Mouse (Mus musculus): ENCODE results near the gene Gm20388.

The Gm20388 gene

DNA sequence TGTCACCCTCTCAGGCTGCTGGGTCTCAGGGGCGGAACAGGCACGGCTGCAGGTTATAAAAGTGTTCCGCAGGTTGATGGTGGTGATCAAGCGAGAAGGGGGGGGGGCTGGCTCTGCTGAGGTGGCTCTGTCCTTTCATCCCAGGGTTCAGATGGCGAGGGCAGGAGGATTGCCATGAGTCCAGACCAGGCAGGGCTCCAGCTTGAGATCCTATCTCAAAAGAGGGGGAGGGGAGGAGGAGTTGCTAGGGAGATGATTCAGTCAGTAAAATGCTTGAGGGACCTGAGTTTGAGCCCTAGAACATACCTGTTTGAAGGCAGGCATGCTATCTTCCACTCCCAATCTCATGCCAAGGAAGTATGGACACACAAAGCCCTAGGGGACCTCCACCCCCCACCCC is 649.9 kb downstream of the Gm20388 start:
- no peak for DNase-seq

- peak in 1 of 2 experiments; percentile 81 for DNase-seq
Measured at GRCm38 (mm10) chr8:120561539-120562435, 651.1 kb downstream of the Gm20388 start.

- DNase-seq = peak in 1 of 2 experiments; percentile 28
Measured at GRCm38 (mm10) chr8:120562680-120563347, 652.2 kb downstream of the Gm20388 start.

DNA sequence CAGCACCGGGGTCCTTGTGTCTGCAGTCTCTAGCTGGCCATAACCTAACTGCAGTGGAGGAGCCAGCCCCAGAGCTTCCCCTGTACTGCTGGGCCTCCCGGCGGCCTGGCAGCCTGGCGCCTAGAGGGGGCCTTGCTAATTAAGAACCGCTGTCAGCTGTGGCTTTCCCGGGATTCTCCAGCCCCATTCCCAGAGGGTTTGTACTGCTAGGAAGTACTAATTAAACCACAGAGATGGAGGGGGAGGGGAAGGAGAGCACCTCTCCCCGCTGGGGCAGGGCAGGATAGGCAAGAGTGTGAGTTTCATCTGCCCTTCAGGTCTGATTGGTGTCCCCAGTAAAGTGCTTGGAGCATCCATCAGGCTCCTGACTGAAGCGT is 652.7 kb downstream of the Gm20388 start:
- DNase-seq = peak in 1 of 2 experiments; percentile 26

DNA sequence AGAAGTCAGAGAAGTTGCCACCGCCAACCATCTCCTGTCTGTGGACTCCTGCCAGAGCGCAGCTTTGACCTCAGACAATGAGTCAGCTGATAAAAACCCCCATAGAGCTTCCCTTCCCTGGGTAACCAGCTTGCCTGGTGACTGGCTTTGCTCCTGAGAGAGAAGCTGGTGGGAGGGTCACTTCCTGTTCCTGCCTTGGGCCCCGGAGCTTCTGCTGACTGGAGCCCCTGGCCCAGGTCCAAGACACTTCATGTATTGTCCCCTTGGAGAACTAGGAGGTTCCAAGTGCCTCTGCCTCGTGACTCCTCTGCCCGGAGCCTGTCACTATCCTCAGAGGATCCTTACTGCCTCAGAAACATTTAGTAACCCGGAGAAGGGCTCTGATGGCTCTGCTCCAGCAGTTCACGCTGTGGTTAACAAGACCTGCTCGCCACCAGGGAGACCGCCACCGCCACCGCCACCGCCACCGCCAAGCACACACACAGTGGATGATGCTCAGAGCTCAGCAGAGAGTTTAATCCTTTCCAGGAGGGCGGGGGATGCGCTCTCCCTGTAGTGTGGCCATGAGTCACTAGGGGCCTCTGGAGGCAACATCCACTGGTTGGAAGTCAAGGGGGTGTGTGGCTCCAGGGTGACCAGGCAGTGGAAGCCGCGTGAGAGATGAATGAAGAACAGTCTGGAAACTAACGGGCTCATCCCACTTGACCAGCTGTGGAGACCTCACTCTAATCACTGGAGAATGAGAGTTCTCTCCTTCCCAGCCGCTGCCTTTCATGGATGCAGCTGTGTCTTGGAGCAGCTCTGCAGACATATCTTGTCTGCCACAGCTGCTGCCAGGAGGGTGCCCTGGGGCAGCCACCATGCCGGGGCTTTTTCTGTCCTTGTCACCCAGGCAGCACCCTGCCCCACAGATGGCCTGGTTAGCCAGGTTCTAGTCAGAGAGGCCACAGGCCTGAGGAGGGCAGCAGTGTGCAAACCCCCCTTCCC is 653.5 kb downstream of the Gm20388 start:
- DNase-seq = peak; percentile 69 to 79

DNA sequence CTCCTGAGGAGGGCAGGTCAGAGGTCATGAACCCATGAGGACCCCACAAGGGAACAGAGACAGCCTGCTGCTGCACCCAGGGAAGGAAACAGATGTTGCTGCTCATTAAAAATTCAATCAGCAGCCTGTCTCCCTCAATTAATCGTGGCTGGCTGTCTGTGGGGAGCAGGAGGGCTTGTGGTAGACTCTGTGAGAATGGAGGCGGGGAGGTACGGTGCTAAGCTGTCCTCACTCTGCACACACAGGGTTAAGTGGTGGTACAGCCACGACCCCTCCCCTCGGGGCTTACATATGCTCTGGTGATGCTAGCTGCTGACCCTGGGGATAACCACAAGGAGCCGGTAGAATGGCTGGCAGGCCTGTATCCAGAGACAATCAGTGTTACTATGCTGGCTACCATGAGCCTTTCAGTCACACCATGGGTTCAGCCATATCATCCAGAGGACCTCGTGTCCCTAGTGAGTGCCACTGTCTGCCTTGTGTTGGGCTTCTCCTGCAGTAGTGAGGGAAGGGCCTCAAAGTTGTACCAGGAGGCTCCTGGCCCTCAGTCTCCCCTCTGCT is 654.6 kb downstream of the Gm20388 start:
- no peak for DNase-seq

GRCm38 (mm10) chr8:120566681-120567080 is 656.0 kb downstream of the Gm20388 start:
- peak; percentile 71 to 74 for DNase-seq

GRCm38 (mm10) chr8:120567731-120568130 is 657.1 kb downstream of the Gm20388 start:
- DNase-seq = no peak

DNA sequence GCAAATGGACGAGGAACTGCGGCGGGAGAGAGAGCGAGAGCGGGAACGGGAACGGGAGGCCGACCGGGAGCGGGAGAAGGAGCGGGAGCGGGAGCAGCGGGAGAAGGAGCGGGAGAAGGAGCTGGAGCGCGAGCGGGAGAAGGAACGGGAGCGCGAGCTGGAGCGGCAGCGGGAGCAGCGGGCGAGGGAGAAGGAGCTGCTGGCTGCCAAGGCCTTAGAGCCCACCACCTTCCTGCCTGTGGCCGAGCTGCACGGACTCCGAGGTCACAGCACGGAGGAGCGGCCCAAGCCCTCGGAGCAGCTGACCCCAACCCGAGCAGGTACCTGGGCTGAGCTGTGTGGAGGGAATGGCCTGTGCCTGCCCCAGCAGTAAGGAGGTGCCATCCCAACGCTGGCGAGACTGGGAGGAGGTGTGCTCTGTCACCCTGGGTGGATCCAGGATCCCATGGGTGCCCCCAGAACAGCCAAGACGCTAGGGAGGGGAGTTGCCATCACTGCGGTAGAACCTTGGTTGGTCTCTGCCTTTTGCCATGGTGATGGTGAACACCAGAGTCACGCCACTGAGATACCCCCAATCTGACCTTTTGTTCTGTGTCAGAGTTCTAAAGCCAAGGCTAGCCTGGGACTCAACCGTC is 657.6 kb downstream of the Gm20388 start:
- no peak for DNase-seq

DNA sequence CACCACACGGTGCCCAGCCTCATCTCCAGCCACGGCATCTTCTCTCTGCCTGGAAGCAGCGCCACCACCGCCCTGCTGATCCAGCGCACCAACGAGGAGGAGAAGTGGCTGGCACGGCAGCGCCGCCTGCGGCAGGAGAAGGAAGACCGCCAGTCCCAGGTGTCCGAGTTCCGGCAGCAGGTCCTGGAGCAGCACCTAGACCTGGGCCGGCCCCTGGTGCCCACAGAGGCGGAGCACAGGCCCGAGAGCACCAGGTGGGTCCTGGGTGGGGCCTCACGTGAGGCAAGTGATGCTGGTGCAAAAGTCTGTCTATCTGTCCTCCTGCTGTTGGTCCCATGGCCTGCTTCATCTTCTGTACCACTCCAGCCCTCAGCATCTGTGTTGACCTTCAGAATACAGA is 658.5 kb downstream of the Gm20388 start:
- no peak for DNase-seq

DNA sequence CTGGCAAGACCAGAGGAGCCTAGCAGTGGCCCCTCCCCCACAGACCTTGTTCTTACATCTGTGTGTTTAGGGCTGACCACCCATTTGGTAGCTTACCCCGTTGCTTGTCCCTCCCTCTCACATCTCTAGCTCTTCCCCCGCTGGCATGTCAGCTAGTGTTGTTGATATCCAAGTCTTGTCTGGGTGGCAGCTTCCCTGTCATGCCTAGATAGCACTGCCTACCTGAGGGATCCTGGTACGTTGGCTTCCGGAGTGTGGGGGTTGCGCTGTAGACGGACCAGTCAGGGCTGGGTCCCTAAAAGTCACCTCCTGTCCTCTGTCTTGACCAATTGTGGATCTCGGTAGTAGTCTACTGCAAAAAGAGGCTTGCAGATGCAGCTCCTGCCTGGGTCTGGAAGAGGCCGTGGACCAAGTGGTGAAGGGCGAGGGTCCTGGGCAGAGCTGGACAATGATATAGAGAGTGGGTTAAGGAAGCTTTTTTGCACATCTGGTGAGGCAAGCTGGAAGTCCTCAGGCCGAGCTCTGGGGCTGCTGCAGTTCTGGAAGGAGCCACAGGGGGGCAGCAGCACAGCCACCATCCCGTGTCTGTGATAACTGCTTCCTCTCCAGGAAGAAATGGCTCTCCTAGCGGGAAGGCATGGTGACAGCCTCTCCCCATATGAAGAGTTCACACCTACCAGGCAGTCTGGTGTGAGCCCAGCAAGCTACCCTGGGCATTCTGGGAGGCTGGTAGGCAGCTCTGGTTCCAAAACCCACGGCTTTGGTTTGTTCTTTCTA is 659.5 kb downstream of the Gm20388 start:
- DNase-seq = peak; percentile 84 to 85

- no peak for DNase-seq
Measured at GRCm38 (mm10) chr8:120571561-120571960, 660.9 kb downstream of the Gm20388 start.

- DNase-seq = peak in 1 of 2 experiments; percentile 75
Measured at GRCm38 (mm10) chr8:120572534-120572933, 661.9 kb downstream of the Gm20388 start.

DNA sequence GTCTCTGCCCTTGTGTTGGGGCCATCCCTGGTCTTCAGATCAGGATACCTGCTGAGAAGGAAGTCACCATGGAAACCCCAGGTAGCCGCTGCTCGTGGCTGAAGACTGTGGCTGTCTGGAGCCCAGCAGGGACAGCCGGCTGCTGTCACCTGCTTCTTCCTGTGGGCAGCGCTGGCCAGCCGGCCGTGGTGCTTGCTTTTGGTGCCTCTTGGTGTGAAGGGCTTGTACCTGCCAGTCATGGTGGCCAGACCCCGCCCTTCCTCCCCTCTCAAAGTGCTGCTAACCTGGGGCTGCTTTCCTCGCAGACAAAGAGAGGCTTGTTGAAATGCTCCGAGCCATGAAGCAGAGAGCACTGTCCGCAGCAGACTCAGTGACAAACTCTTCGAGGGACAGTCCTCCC is 663.2 kb downstream of the Gm20388 start:
- DNase-seq = no peak

DNA sequence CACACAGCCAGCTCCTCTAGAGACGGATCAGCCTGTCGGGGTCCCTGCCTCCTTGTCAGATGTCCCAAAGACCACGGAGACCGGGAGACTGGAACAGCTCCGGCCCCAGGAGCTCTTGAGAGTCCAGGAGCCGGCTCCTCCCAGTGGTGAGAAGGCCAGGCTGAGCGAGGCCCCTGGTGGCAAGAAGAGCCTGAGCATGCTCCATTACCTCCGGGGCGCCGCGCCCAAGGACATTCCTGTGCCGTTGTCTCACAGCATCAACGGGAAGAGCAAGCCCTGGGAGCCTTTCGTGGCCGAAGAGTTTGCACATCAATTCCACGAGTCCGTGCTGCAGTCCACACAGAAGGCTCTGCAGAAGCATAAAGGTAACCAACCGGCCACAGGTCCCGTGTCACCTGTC is 664.3 kb downstream of the Gm20388 start:
- DNase-seq = no peak

DNA sequence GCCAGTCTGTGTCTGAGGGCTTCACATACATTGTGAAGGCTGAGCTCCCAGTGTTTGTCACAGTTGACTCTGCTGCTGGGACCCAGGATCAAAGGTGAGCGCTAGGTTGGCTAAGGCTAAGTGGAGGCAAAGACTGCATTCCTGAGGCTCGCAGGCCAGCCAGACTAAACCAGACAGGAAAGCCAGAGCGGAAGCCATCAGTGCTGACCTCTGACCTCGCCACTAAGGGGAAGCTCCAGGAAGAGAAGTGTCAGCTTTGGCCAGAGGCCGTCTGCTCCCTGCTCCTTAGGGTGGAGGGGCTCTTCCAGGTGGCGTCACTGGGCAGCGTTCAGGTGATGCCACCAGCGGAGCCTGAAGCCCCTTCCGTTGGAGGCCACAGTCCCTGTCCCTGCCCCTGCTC is 665.2 kb downstream of the Gm20388 start:
- no peak for DNase-seq

GRCm38 (mm10) chr8:120577821-120578220 is 667.2 kb downstream of the Gm20388 start:
- peak in 1 of 2 experiments; percentile 60 for DNase-seq

GRCm38 (mm10) chr8:120580336-120581000 is 669.8 kb downstream of the Gm20388 start:
- DNase-seq = peak in 1 of 2 experiments; percentile 47

DNA sequence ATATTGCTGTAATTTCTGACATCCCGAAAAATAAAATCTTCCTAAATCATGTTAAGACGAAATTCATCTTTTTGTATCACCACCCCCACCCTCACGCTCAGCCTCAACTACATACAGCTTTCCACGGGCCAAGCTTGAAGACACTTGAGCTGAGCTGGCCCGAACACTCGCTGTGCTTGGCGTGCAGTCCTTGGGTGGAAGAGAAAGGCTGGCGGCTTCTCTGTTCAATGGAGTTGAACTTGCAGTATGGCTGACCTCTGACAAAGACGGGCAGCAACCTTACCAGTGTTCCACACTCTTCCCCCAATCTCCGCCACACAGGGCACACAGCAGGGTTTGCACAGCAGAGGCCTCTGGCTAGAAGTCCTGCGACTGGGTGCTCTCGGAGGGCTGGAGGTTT is 670.7 kb downstream of the Gm20388 start:
- DNase-seq = peak in 1 of 2 experiments; percentile 49

- peak; percentile 66 to 72 for DNase-seq
Measured at GRCm38 (mm10) chr8:120581811-120582210, 671.2 kb downstream of the Gm20388 start.
